Mouse (Mus musculus) liver, adult 2 months (tissue): ENCODE data around the gene Pola2. TPM values are rescaled to one million over a fixed set of nuclear protein-coding genes. Genes with fewer than 3 reads are reported as not detected.

ENCODE experiments used
- DNase-seq: peaks from one replicate; pipeline ENCODE4 v3.0.0-alpha.2; 2011; ENCODE audit warnings: low read depth, low spot score; ENCODE audit errors: extremely low read depth
- H3K27ac ChIP-seq: fragments of 200-500 bp; replicated peaks from 2 replicates; pipeline ENCODE4 v1.5.1; 2012; ENCODE audit warnings: low read depth, mild to moderate bottlenecking, control low read depth, inconsistent platforms, low read length; ENCODE audit not compliant: insufficient read depth
- H3K27me3 ChIP-seq: fragments of 200-500 bp; 2 replicates; pipeline ENCODE4 v1.6.1; 2012; ENCODE audit warnings: mild to moderate bottlenecking, moderate library complexity, low read length, inconsistent platforms; ENCODE audit not compliant: control insufficient read depth, insufficient read depth
- H3K36me3 ChIP-seq: fragments of 200-500 bp; 2 replicates; pipeline ENCODE4 v1.6.1; 2012; ENCODE audit warnings: low read length, inconsistent platforms; ENCODE audit not compliant: control insufficient read depth, insufficient read depth
- H3K4me1 ChIP-seq: fragments of 200-500 bp; 2 replicates; pipeline ENCODE4 v1.6.1; 2011; ENCODE audit warnings: low read length; ENCODE audit not compliant: control insufficient read depth, insufficient read depth
- H3K4me3 ChIP-seq: fragments of 200-500 bp; 2 replicates; pipeline ENCODE4 v1.5.1; 2011; ENCODE audit warnings: low read depth, mild to moderate bottlenecking, control low read depth, low read length, moderate library complexity; ENCODE audit not compliant: insufficient read depth
- H3K79me2 ChIP-seq: fragments of 200-500 bp; 2 replicates; pipeline ENCODE4 v1.6.1; 2012; ENCODE audit warnings: inconsistent platforms, mild to moderate bottlenecking, low read length, moderate library complexity; ENCODE audit not compliant: control insufficient read depth, insufficient read depth
- H3K9ac ChIP-seq: fragments of 200-500 bp; 2 replicates; pipeline ENCODE4 v1.6.1; 2012; ENCODE audit warnings: low read depth, mild to moderate bottlenecking, control low read depth, inconsistent platforms, low read length
- CTCF ChIP-seq: fragments of 200-500 bp; IDR thresholded peaks from 2 replicates; pipeline ENCODE4 v1.5.1; 2011; ENCODE audit warnings: low read depth, low read length, control low read depth
- POLR2A ChIP-seq: fragments of 200-500 bp; IDR thresholded peaks from 2 replicates; pipeline ENCODE4 v1.6.1; 2011; ENCODE audit warnings: low read length, control low read depth; ENCODE audit not compliant: insufficient read depth; ENCODE audit errors: extremely low read depth
- WGBS: fragments of 180-500 bp; shearing (Covaris S2); methylation state at CpG from one replicate; pipeline ENCODE4 v1.1.7; 2018; 5-methylcytosine and 5-hydroxymethylcytosine counted together
- polyA plus RNA-seq: library from polyadenylated mRNA; depleted of rRNA; stranded (reverse); fragments of >200 nt; gene quantifications from 2 replicates; pipeline ENCODE4 v1.2.3, GENCODE M21; 2012
- total RNA-seq: library from RNA; depleted of rRNA; stranded (reverse); fragments of >200 nt; gene quantifications from 2 replicates; pipeline ENCODE4 v1.2.3, GENCODE M21; 2014

Pola2 gene
- total and polyA plus RNA-seq, 2 experiments = 6.7 to 14.3 TPM

DNA sequence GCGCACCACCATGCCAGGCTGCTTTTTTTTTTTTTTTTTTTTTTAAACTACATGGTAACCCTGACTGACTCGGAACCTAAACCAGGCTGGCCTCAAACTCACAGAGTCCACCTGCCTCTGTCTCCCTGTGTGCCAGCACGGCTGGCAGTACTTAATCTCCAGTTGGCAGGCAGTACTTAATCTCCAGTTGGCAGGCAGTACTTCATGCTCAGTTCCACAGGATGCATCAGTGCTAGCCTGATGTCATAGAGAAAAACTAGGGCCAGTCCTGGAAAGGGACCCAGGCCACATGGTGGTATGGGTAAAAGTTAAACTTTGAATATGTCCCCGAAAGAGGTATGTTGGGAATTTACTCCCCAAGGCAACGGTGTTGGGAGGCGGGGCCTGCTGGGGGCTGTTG, 35.9 kb downstream of the Pola2 start:
- no peak overlapping the region for H3K9ac ChIP-seq
- no peak for TF ChIP-seq CTCF
- TF ChIP-seq POLR2A = no peak
- no peak for DNase-seq
- H3K27ac ChIP-seq = no peak overlapping the region
- 0 out of 2 replicates have a peak, but pooled peaks cover 3% of the 10 kb centered on the region for H3K4me1 ChIP-seq
- no peaks in the 10 kb centered on the region for H3K36me3 ChIP-seq
- H3K79me2 ChIP-seq = no peaks in the 10 kb centered on the region
- H3K4me3 ChIP-seq = no peak overlapping the region
- 75% methylated on average over 6 of the region's 6 CpGs for WGBS
- no peaks in the 10 kb centered on the region for H3K27me3 ChIP-seq

DNA sequence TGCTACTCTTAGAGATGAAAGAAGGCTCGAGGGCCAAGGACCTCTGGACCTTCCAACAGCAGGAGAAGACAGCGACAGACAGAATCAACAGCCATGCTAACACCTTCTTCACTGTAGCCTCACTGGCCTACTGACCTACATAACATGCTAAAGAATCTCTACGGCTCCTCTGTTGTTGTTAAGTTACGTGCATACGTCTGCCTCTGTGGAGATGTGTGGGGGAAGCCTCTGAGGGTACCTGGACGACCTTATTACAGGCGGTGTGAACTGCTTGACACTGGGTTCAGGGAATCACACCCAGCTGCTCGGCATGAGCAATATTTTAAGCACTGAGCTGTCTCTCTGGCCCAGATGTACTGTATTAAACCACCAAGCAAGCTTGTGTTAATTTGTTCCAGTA, 36.5 kb downstream of the Pola2 start:
- no peak overlapping the region for H3K9ac ChIP-seq
- no peaks in the 10 kb centered on the region for H3K79me2 ChIP-seq
- TF ChIP-seq POLR2A (no peak), CTCF (no peak)
- H3K36me3 ChIP-seq = no peaks in the 10 kb centered on the region
- no peak overlapping the region for H3K4me3 ChIP-seq
- no peak overlapping the region for H3K27ac ChIP-seq
- DNase-seq = no peak
- 84% methylated on average over 8 of the region's 8 CpGs for WGBS
- H3K27me3 ChIP-seq = no peaks in the 10 kb centered on the region
- H3K4me1 ChIP-seq = 0 out of 2 replicates have a peak, but pooled peaks cover 3% of the 10 kb centered on the region

DNA sequence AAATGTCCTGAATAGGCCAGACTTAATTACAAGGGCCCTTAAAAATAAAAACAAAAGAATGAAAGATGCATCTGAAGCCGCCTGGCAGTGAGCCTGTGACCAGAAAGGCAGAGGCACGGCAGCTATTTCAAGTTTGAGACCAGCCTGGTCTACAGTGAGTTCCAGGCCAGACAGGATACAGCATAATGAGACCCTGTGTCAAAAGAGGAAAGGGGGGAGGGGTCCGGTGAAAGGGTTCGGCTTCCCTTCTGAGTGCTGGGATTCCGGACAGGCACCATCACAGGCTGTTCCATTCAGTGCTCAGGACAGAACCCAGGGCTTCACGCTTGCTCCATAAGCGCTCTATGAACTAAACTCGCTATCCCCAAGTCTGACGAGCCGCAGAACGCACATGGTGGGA, 37.0 kb downstream of the Pola2 start:
- no peak for DNase-seq
- H3K27ac ChIP-seq = no peak overlapping the region

DNA sequence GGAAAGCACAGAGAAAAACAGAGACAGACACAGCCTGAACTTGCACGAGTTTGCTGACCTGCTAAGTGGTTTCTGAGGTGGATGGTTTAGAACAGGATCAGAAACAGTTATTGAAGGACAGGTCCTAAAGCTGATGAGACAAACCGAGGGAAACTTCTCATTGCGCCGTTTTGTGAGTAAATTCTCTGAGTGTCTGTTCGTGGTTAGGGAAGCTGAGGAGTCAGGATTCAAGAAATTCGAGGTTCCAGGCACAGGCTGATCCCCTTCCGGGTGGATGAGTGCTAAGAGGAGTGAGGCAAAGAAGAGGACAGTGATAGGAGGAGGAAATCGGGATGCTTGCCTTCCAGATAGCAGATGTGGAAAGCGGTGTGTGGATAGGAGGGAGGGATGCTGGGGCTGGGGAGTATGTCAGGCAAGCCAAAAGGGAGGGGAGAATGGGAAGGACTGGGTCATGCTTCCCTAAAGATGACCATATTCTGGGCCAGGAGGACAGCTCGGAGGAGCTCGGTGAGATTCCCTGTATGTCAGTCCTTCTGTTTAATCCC, 38.6 kb downstream of the Pola2 start:
- Histone ChIP-seq H3K27me3 (no peaks in the 10 kb centered on the region), H3K9ac (no peak overlapping the region; the same call in 1 of the 2 replicates), H3K4me3 (peak overlapping the region; percentile 30), H3K36me3 (no peaks in the 10 kb centered on the region), H3K4me1 (0 out of 2 replicates have a peak, but pooled peaks cover 3% of the 10 kb centered on the region), H3K27ac (peak overlapping the region; percentile 43), H3K79me2 (peaks cover 2% of the 10 kb centered on the region; the same call in 1 of the 2 replicates)
- no peak for DNase-seq
- TF ChIP-seq CTCF (no peak), POLR2A (no peak)
- WGBS = 36% methylated on average over 11 of the region's 11 CpGs

More for the DNA sequence above, 37.0 kb downstream of the Pola2 start:
- no peak for TF ChIP-seq POLR2A
- no peak for TF ChIP-seq CTCF
- Histone ChIP-seq H3K4me3 (no peak overlapping the region), H3K79me2 (no peaks in the 10 kb centered on the region), H3K36me3 (no peaks in the 10 kb centered on the region), H3K4me1 (0 out of 2 replicates have a peak, but pooled peaks cover 3% of the 10 kb centered on the region), H3K9ac (no peak overlapping the region), H3K27me3 (no peaks in the 10 kb centered on the region)
- WGBS = 81% methylated on average over 11 of the region's 11 CpGs

GRCm38 (mm10) chr19:5924713-5925093, 39.3 kb downstream of the Pola2 start, which contains the start of gene Cdc42ep2:
TSS of gene Cdc42ep2 (minus strand) at chr19:5924816.
- Histone ChIP-seq H3K79me2 (peaks cover 3% of the 10 kb centered on the region; the same call in 1 of the 2 replicates), H3K27me3 (no peaks in the 10 kb centered on the region), H3K36me3 (no peaks in the 10 kb centered on the region), H3K27ac (peak within 1 kb of the TSS; percentile 69), H3K4me3 (peak within 1 kb of the TSS; percentile 73), H3K4me1 (0 out of 2 replicates have a peak, but pooled peaks cover 3% of the 10 kb centered on the region), H3K9ac (peak within 1 kb of the TSS; percentile 61)
- TF ChIP-seq CTCF (no peak), POLR2A (peak; percentile 69)
- DNase-seq = peak; percentile 83
- under 1% methylated on average over 18 of the region's 18 CpGs for WGBS
